Mouse (Mus musculus) neural tube, embryonic 15.5 days (tissue): ENCODE results near the gene Lrrc8b. TPM values are rescaled to one million over a fixed set of nuclear protein-coding genes. Genes with fewer than 3 reads are reported as not detected.

ENCODE experiments used
- ATAC-seq: fragments of 200-750 bp; cut with Nextera tagmentation; 2 replicates; pipeline ENCODE4 v1.8.0; 2017; ENCODE audit warnings: mild to moderate bottlenecking, moderate TSS enrichment, moderate library complexity; ENCODE audit not compliant: low FRiP score
- H3K27ac ChIP-seq: fragments of 300-500 bp; sonication (generic); replicated peaks from 2 replicates; pipeline ENCODE4 v1.5.1; 2015; ENCODE audit warnings: mild to moderate bottlenecking, inconsistent platforms
- H3K27me3 ChIP-seq: fragments of 300-500 bp; sonication (generic); replicated peaks from 2 replicates; pipeline ENCODE4 v1.6.1; 2015; ENCODE audit warnings: inconsistent platforms
- H3K36me3 ChIP-seq: fragments of 300-500 bp; sonication (generic); 2 replicates; pipeline ENCODE4 v1.6.1; 2015; ENCODE audit warnings: inconsistent platforms
- H3K4me1 ChIP-seq: fragments of 300-500 bp; sonication (generic); 2 replicates; pipeline ENCODE4 v1.6.1; 2015; ENCODE audit warnings: inconsistent platforms
- H3K4me2 ChIP-seq: fragments of 300-500 bp; sonication (generic); 2 replicates; pipeline ENCODE4 v1.6.1; 2015; ENCODE audit warnings: inconsistent platforms, mild to moderate bottlenecking, moderate library complexity
- H3K4me3 ChIP-seq: fragments of 300-500 bp; sonication (generic); replicated peaks from 2 replicates; pipeline ENCODE4 v1.5.1; 2015; ENCODE audit warnings: mild to moderate bottlenecking, inconsistent platforms
- H3K9ac ChIP-seq: fragments of 300-500 bp; sonication (generic); replicated peaks from 2 replicates; pipeline ENCODE4 v1.6.1; 2015; ENCODE audit warnings: mild to moderate bottlenecking, inconsistent platforms
- H3K9me3 ChIP-seq: fragments of 300-500 bp; sonication (generic); replicated peaks from 2 replicates; pipeline ENCODE4 v1.6.1; 2016; ENCODE audit warnings: inconsistent platforms
- WGBS: fragments of 180-500 bp; shearing (Covaris S2); methylation state at CpG from one replicate; pipeline ENCODE4 v1.1.7; 2015; ENCODE audit warnings: mixed read lengths; 5-methylcytosine and 5-hydroxymethylcytosine counted together
- polyA plus RNA-seq: library from polyadenylated mRNA; unstranded; fragments of >200 nt; fragmentation: Nextera tagmentation; extraction: Ambion mirVana; gene quantifications from 2 replicates; pipeline ENCODE4 v1.2.1, GENCODE M21; 2015

Gene Lrrc8b
- polyA plus RNA-seq, 1 experiment from 2014 or later = 13.8 TPM

GRCm38 (mm10) chr5:105500132-105501121 lies 84.9 kb downstream of the Lrrc8b start:
- H3K9ac ChIP-seq = peak overlapping the region; percentile 12; the same call in 1 of the 2 replicates
- 38% methylated on average over 12 of the region's 12 CpGs for WGBS
- H3K9me3 ChIP-seq = no peaks in the 10 kb centered on the region
- peaks cover 15% of the 10 kb centered on the region for H3K4me1 ChIP-seq
- peak overlapping the region; percentile 42; the same call in 1 of the 2 replicates for H3K27ac ChIP-seq
- no peak overlapping the region for H3K4me3 ChIP-seq
- ATAC-seq = no peak
- H3K36me3 ChIP-seq = no peaks in the 10 kb centered on the region
- no peak overlapping the region for H3K4me2 ChIP-seq
- H3K27me3 ChIP-seq = no peaks in the 10 kb centered on the region

- Histone ChIP-seq H3K27ac (no peak overlapping the region), H3K4me3 (no peak overlapping the region)
These were observed 85.6 kb downstream of the Lrrc8b start for GRCm38 (mm10) chr5:105501136-105501535.

GRCm38 (mm10) chr5:105508813-105509212 lies 93.2 kb downstream of the Lrrc8b start:
- no peak overlapping the region for H3K4me3 ChIP-seq
- WGBS = 91% methylated on average over 6 of the region's 6 CpGs
- H3K4me1 ChIP-seq = no peaks in the 10 kb centered on the region
- H3K9me3 ChIP-seq = no peaks in the 10 kb centered on the region
- H3K27me3 ChIP-seq = no peaks in the 10 kb centered on the region
- no peak overlapping the region for H3K4me2 ChIP-seq
- no peak overlapping the region for H3K27ac ChIP-seq
- H3K9ac ChIP-seq = no peak overlapping the region
- no peaks in the 10 kb centered on the region for H3K36me3 ChIP-seq
- ATAC-seq = no peak

More at GRCm38 (mm10) chr5:105501136-105501535, 85.6 kb downstream of the Lrrc8b start:
- H3K9ac ChIP-seq = no peak overlapping the region
- no peak overlapping the region for H3K4me2 ChIP-seq
- 89% methylated on average over 3 of the region's 3 CpGs for WGBS
- no peaks in the 10 kb centered on the region for H3K27me3 ChIP-seq
- H3K36me3 ChIP-seq = no peaks in the 10 kb centered on the region
- H3K4me1 ChIP-seq = peaks cover 12% of the 10 kb centered on the region
- ATAC-seq = no peak
- no peaks in the 10 kb centered on the region for H3K9me3 ChIP-seq

GRCm38 (mm10) chr5:105512297-105512696 lies 96.7 kb downstream of the Lrrc8b start:
- no peaks in the 10 kb centered on the region for H3K9me3 ChIP-seq
- 77% methylated on average over 4 of the region's 4 CpGs for WGBS

GRCm38 (mm10) chr5:105515532-105515931 lies 100.0 kb downstream of the Lrrc8b start:
- H3K4me3 ChIP-seq = no peak overlapping the region
- no peak overlapping the region for H3K9ac ChIP-seq
- no peak overlapping the region for H3K27ac ChIP-seq
- no peak overlapping the region for H3K4me2 ChIP-seq
- H3K4me1 ChIP-seq = peaks cover 18% of the 10 kb centered on the region
- H3K27me3 ChIP-seq = 0 out of 2 replicates have a peak, but pooled peaks cover 3% of the 10 kb centered on the region
- 79% methylated on average over 6 of the region's 6 CpGs for WGBS
- no peaks in the 10 kb centered on the region for H3K36me3 ChIP-seq
- no peak for ATAC-seq
- H3K9me3 ChIP-seq = no peaks in the 10 kb centered on the region

More at GRCm38 (mm10) chr5:105512297-105512696, 96.7 kb downstream of the Lrrc8b start:
- no peak overlapping the region for H3K27ac ChIP-seq
- no peaks in the 10 kb centered on the region for H3K36me3 ChIP-seq
- H3K4me2 ChIP-seq = no peak overlapping the region
- H3K4me3 ChIP-seq = no peak overlapping the region
- H3K9ac ChIP-seq = no peak overlapping the region
- 0 out of 2 replicates have a peak, but pooled peaks cover 2% of the 10 kb centered on the region for H3K27me3 ChIP-seq
- no peaks in the 10 kb centered on the region for H3K4me1 ChIP-seq
- ATAC-seq = no peak

GRCm38 (mm10) chr5:105516290-105516689 lies 100.7 kb downstream of the Lrrc8b start:
- H3K36me3 ChIP-seq = no peaks in the 10 kb centered on the region
- 89% methylated on average over 3 of the region's 3 CpGs for WGBS
- no peak for ATAC-seq
- H3K27me3 ChIP-seq = 0 out of 2 replicates have a peak, but pooled peaks cover 3% of the 10 kb centered on the region
- H3K9ac ChIP-seq = no peak overlapping the region
- H3K27ac ChIP-seq = no peak overlapping the region
- no peak overlapping the region for H3K4me3 ChIP-seq
- no peak overlapping the region for H3K4me2 ChIP-seq
- H3K9me3 ChIP-seq = no peaks in the 10 kb centered on the region
- H3K4me1 ChIP-seq = peaks cover 25% of the 10 kb centered on the region

- no peaks in the 10 kb centered on the region for H3K9me3 ChIP-seq
- peak overlapping the region; percentile 87; the same call in 1 of the 2 replicates for H3K27ac ChIP-seq
- WGBS = 11% methylated on average over 7 of the region's 7 CpGs
- peak overlapping the region; percentile 96 for H3K9ac ChIP-seq
- no peaks in the 10 kb centered on the region for H3K36me3 ChIP-seq
- peak overlapping the region; percentile 84 for H3K4me3 ChIP-seq
- peak overlapping the region; percentile 97 for H3K4me2 ChIP-seq
- no peak for ATAC-seq
- 0 out of 2 replicates have a peak, but pooled peaks cover 3% of the 10 kb centered on the region for H3K27me3 ChIP-seq
- H3K4me1 ChIP-seq = peaks cover 25% of the 10 kb centered on the region
These were observed 102.5 kb downstream of the Lrrc8b start for GRCm38 (mm10) chr5:105517992-105518625.

- Histone ChIP-seq H3K27ac (peak overlapping the region; percentile 87), H3K4me2 (peak overlapping the region; percentile 97), H3K36me3 (no peaks in the 10 kb centered on the region), H3K9me3 (no peaks in the 10 kb centered on the region), H3K27me3 (0 out of 2 replicates have a peak, but pooled peaks cover 3% of the 10 kb centered on the region), H3K4me1 (peaks cover 25% of the 10 kb centered on the region), H3K4me3 (peak overlapping the region; percentile 84), H3K9ac (peak overlapping the region; percentile 96)
- 1% methylated on average over 16 of the region's 16 CpGs for WGBS
- ATAC-seq = peak; percentile 29
These were observed 103.1 kb downstream of the Lrrc8b start for GRCm38 (mm10) chr5:105518626-105519095.

- Histone ChIP-seq H3K27ac (peak within 1 kb of the TSS; percentile 87), H3K4me3 (peak within 1 kb of the TSS; percentile 84), H3K27me3 (0 out of 2 replicates have a peak, but pooled peaks cover 3% of the 10 kb centered on the region), H3K36me3 (peaks cover 2% of the 10 kb centered on the region; the same call in 1 of the 2 replicates), H3K4me1 (peaks cover 25% of the 10 kb centered on the region), H3K4me2 (peak within 1 kb of the TSS; percentile 97), H3K9me3 (no peaks in the 10 kb centered on the region), H3K9ac (peak within 1 kb of the TSS; percentile 96)
- WGBS = under 1% methylated on average over 83 of the region's 93 CpGs
- ATAC-seq = peak; percentile 94
These were observed 103.8 kb downstream of the Lrrc8b start, which contains the start of gene Lrrc8c for GRCm38 (mm10) chr5:105519096-105519975. Gene Lrrc8c, plus strand, starts transcription at chr5:105519388.

- Histone ChIP-seq H3K27ac (peak overlapping the region; percentile 87), H3K4me3 (peak overlapping the region; percentile 84), H3K4me2 (peak overlapping the region; percentile 97), H3K4me1 (peaks cover 25% of the 10 kb centered on the region), H3K36me3 (peaks cover 4% of the 10 kb centered on the region; the same call in 1 of the 2 replicates), H3K9me3 (no peaks in the 10 kb centered on the region), H3K9ac (peak overlapping the region; percentile 96), H3K27me3 (0 out of 2 replicates have a peak, but pooled peaks cover 3% of the 10 kb centered on the region)
- WGBS = 5% methylated on average over 5 of the region's 5 CpGs
- no peak; the same call in 1 of the 2 replicates for ATAC-seq
These were observed 104.4 kb downstream of the Lrrc8b start for GRCm38 (mm10) chr5:105519976-105520300.
